Mouse (Mus musculus) C2C12 (cell line): ENCODE measurements around the gene Ccdc33.

Experiments
- CEBPB ChIP-seq: IDR thresholded peaks from one replicate; pipeline ENCODE4 v1.6.1; 2011; ENCODE audit warnings: low read depth, mild to moderate bottlenecking, control low read depth, moderate library complexity
- CTCF ChIP-seq: IDR thresholded peaks from one replicate; pipeline ENCODE4 v1.5.1; 2011; ENCODE audit not compliant: control insufficient read depth, insufficient read depth, insufficient read length
- FOSL1 ChIP-seq: IDR thresholded peaks from one replicate; pipeline ENCODE4 v1.8.0; 2011; ENCODE audit warnings: mild to moderate bottlenecking, low read length; ENCODE audit not compliant: poor library complexity, insufficient read depth, severe bottlenecking
- USF1 ChIP-seq: IDR thresholded peaks from one replicate; pipeline ENCODE4 v1.6.1; 2011; ENCODE audit warnings: low read depth, mild to moderate bottlenecking, control low read depth, moderate library complexity

DNA sequence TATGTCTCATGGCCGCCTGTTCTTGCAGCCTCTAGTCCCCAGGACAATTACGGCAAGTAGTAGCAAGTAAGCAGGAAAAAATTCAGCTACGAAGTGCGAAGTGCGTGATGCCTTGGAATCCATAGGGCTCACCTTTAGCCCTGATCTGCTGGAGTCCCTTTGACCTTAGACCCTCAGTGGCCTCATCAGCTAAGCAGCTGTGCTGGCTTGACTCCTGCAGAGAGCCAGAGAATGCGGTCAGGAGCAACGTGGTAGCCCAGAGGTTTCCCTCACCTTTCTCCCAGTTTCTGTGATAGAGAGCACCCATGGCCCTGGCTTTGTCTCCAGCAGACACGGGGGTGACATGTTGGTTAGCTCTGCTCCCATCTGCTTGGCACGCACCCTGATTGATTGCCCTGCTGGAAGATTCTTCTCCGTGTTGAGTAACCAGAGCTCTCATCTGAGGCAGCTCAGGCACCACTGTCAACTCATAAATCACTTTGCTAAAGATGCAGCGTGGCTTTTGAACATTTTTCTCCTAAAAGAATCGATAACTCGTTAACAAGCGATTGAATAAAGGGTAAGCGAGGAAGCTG, 12.9 kb downstream of the Ccdc33 start:
- no peak for TF ChIP-seq CEBPB
- TF ChIP-seq CTCF, result no peak
- no peak for TF ChIP-seq USF1
- no peak for TF ChIP-seq FOSL1
